Mouse (Mus musculus): ENCODE results near the gene Ercc1. TPM values are rescaled to one million over a fixed set of nuclear protein-coding genes. Genes with fewer than 3 reads are reported as not detected.

The Ercc1 gene
- total RNA-seq, 2 experiments from 2014 or later: 4.6 to 8.6 TPM

GRCm38 (mm10) chr7:19331910-19332309 lies 12.7 kb upstream of the Ercc1 start:
- no peak for ATAC-seq (replicated peaks; ENCODE audit: low FRiP score, poor library complexity, severe bottlenecking)

GRCm38 (mm10) chr7:19332709-19333352 lies 11.7 kb upstream of the Ercc1 start:
- peak; percentile 67 for ATAC-seq (replicated peaks; ENCODE audit: low FRiP score, poor library complexity, severe bottlenecking)

- ATAC-seq (replicated peaks; ENCODE audit: low FRiP score, poor library complexity, severe bottlenecking): 0 out of 2 replicates have a peak, but pooled peaks have one; percentile 57
Measured at GRCm38 (mm10) chr7:19335583-19335982, 9.0 kb upstream of the Ercc1 start.

- ATAC-seq (replicated peaks; ENCODE audit: low FRiP score, poor library complexity, severe bottlenecking): no peak
Measured at GRCm38 (mm10) chr7:19337122-19337521, 7.5 kb upstream of the Ercc1 start.

GRCm38 (mm10) chr7:19338060-19338459 lies 6.5 kb upstream of the Ercc1 start:
- ATAC-seq (replicated peaks; ENCODE audit: low FRiP score, poor library complexity, severe bottlenecking): no peak

- no peak for ATAC-seq (replicated peaks; ENCODE audit: low FRiP score, poor library complexity, severe bottlenecking)
Measured at GRCm38 (mm10) chr7:19338596-19338995, 6.0 kb upstream of the Ercc1 start.

- no peak for ATAC-seq (replicated peaks; ENCODE audit: low FRiP score, poor library complexity, severe bottlenecking)
Measured at GRCm38 (mm10) chr7:19341250-19341649, 3.3 kb upstream of the Ercc1 start.

GRCm38 (mm10) chr7:19341761-19342409 lies 2.7 kb upstream of the Ercc1 start:
- no peak for ATAC-seq (replicated peaks; ENCODE audit: low FRiP score, poor library complexity, severe bottlenecking)

GRCm38 (mm10) chr7:19342481-19343027 lies 2.0 kb upstream of the Ercc1 start:
- ATAC-seq (replicated peaks; ENCODE audit: low FRiP score, poor library complexity, severe bottlenecking): peak; percentile 33; the same call in 1 of the 2 replicates

GRCm38 (mm10) chr7:19343210-19343808 lies 1.3 kb upstream of the Ercc1 start:
- ATAC-seq (replicated peaks; ENCODE audit: low FRiP score, poor library complexity, severe bottlenecking): peak; percentile 69

GRCm38 (mm10) chr7:19344938-19345471 lies 427 bp downstream of the Ercc1 start:
- ATAC-seq (replicated peaks; ENCODE audit: low FRiP score, poor library complexity, severe bottlenecking): peak; percentile 92

GRCm38 (mm10) chr7:19349188-19349915 lies 4.8 kb downstream of the Ercc1 start:
- no peak for ATAC-seq (replicated peaks; ENCODE audit: low FRiP score, poor library complexity, severe bottlenecking)

- no peak for ATAC-seq (replicated peaks; ENCODE audit: low FRiP score, poor library complexity, severe bottlenecking)
Measured at GRCm38 (mm10) chr7:19350221-19350620, 5.6 kb downstream of the Ercc1 start.

- no peak for ATAC-seq (replicated peaks; ENCODE audit: low FRiP score, poor library complexity, severe bottlenecking)
Measured at GRCm38 (mm10) chr7:19354991-19355390, 10.4 kb downstream of the Ercc1 start.

- no peak for ATAC-seq (replicated peaks; ENCODE audit: low FRiP score, poor library complexity, severe bottlenecking)
Measured at GRCm38 (mm10) chr7:19356311-19356710, 11.7 kb downstream of the Ercc1 start.

GRCm38 (mm10) chr7:19357381-19358375 lies 13.1 kb downstream of the Ercc1 start:
- ATAC-seq (replicated peaks; ENCODE audit: low FRiP score, poor library complexity, severe bottlenecking): no peak

- ATAC-seq (replicated peaks; ENCODE audit: low FRiP score, poor library complexity, severe bottlenecking): no peak
Measured at GRCm38 (mm10) chr7:19358634-19359033, 14.1 kb downstream of the Ercc1 start.

- peak; percentile 68 for ATAC-seq (replicated peaks; ENCODE audit: low FRiP score, poor library complexity, severe bottlenecking)
Measured at GRCm38 (mm10) chr7:19359299-19359891, 14.8 kb downstream of the Ercc1 start, which contains the start of the genes Cd3eap and Ppp1r13l. Gene Cd3eap, minus strand, starts transcription at chr7:19359483. Gene Ppp1r13l, plus strand, starts transcription at chr7:19359749.
